Mouse (Mus musculus): ENCODE measurements around the gene Cd302.

- no peak for TF ChIP-seq POLR2A (IDR thresholded peaks at IDR 0.05; ENCODE audit: borderline replicate concordance, insufficient read depth, low read length)
- TF ChIP-seq CTCF (IDR thresholded peaks at IDR 0.05; ENCODE audit: borderline replicate concordance, insufficient read depth, low read depth, low read length), result no peak
Observed at GRCm38 (mm10) chr2:60252782-60253181, 31.5 kb downstream of the Cd302 start.

Measured in cerebellum, adult 2 months (tissue).